Mouse (Mus musculus) MN1 (cell line): ENCODE results near the gene Pde4d.

Source experiments
- DNase-seq: peaks from one replicate; pipeline ENCODE4 v3.0.0-alpha.2; 2016; ENCODE audit warnings: low spot score

Gene Pde4d

DNA sequence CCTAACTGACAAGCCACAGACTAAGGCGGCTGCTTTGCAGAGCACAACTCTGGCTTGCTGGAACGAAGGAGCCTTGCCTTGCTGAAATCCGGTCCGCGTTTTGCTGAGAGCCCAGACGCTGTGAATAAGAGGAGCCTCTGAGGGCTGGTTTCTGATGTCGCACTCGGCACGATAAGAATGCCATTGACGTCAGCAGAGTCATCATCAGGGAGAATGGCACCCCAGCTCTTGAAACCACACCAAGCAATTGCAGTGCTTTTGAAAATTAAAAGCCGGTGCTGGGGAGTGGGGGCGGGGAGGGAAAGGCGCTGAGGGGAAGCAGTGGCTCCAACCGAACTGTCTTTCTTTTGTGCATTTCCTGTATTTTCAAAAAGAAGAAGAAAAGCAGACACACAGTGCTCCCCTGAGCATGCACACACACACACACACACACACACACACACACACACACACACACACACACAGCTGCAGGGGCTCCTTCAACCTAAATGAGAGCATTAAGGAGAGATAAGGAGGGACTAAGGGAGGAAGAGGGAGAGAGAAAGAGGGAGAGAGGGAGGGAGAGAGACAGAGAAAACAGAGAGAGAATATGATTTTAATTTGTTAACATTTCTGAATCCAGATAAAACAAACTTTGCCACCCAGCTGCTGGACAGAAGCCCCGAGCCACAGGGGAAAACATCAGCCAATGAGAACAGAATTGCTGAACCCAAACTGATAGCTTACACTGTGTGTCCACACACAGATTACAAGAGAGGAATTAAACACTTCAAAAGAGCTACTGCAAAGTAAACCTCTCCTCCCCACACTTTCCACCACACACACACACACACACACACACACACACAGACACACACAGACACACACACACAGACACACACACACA is 1372.9 kb downstream of the Pde4d start:
- DNase-seq, result peak; percentile 98

DNA sequence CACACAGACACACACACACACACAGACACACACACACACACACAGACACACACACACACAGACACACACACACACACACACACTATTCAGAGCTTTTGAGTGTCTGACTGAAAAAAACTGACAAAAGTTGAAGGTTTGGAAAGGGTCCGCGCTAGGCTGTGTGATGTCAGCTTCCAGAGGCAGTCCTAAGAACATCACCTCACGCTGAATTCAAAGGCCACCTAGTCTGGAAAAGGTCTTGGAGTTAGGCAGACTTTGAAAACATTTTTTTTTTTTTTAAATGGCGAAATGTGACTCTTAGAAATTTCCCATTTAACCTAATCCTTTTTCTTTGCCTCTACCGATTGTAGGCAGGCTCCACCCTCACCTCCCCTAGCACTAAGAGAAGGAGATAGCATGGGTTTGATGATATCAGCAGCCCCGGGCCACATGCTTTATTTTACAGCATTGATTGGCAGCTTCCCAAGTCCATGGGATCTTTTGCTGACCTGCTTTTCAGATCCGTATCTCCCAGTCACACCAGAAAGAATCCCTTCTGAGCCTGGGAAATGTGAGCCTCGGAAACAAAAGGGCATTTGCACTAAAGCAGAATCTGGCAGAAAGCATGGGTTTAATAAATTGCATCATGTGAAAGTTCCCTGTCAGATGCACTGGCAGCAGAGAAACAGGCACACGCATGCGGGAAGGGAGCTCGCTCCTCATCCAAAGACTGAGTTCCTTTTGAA is 1373.7 kb downstream of the Pde4d start:
- peak; percentile 90 for DNase-seq

DNA sequence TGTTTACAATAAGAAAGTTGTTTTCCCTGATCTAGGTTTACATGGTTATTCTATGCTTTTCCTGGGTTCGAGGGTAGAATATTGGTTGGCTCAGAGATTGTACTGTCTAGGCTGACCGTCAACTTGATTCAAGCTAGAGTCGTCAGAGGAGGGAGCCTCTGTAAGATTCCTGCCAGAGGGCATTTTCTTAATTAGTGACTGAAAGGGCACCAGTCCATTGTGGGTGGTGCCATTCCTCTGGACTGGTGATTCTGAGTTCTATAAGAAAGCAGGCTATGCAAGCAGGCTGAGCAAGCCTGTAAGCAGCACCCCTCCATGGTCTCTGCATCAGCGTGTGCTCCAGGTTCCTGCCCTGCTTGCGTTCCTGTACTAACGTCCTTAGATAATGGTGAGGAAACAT is 1376.1 kb downstream of the Pde4d start:
- no peak for DNase-seq

DNA sequence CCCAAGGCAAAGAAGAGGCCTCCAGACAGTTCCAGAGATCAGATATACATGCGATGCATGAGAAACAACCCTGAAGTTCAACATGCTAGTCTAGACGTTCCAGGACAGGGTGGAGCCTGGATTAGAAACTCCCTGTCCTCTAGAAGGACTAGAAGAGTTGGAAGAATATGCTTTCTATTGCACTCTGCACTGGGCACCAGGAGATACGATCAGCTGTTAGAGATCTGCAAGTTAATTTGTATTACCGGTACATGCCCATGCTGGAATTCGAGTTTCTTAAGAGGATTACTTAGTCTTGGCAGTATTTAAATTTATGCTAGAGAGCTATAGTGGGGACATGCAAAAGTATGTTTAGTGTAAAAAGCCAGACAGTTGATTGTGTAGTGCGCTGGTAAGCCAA is 1377.6 kb downstream of the Pde4d start:
- no peak for DNase-seq

DNA sequence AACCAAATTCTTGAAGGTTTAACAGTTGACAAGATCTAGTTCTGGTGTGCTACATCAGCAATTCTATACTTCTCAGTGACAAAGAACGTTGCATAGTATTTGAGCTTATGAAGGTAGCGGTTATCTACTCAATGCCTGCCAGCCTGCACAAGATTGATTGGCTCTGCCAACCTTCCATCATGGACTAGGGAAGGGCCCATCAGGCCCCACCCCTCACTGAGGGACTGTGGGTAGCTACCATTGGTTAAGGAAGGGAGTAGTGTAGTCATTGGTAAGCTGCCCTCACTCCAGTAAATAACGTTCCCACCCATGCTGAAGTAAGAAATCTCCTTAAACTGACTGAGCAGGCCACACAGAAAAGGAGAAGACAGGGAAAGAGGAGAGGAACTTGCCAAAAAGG is 1378.2 kb downstream of the Pde4d start:
- no peak for DNase-seq

DNA sequence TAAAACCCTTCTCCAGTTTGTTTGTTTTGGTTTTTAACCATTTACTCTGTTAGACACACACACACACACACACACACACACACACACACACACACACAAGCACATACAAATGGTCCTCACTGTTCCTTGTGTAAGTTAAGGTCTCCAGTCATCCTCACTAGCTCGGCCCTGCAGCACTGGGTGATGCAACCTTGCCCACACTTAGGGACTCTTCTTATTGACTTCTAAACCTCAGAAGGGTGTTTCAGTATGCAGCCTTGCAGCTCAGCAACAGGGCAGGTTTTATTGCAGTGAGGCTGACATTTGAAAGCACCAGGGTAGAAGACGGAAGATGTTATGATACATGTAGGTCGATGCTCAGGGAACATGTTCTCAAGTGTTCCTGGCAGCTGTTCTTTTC is 1379.7 kb downstream of the Pde4d start:
- peak; percentile 57 for DNase-seq

DNA sequence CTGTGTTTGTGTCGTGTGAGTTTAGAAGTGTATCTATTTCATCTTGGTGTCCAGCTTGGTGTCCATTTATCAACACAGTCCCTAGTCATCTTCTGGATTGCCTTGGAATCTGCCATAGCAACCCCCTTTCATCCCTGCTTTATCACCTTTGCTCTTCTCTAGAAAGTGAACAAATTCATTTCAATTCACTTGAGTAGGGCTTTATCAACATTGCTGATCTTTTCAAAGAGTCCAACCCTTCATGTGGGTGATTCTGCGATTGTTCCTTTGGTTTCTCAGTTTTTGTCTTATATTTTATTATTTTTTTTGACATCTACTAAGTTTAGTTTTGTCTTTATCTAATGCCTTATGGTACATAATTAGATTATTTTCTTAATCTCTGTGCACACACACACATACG is 1385.2 kb downstream of the Pde4d start:
- DNase-seq, result no peak

DNA sequence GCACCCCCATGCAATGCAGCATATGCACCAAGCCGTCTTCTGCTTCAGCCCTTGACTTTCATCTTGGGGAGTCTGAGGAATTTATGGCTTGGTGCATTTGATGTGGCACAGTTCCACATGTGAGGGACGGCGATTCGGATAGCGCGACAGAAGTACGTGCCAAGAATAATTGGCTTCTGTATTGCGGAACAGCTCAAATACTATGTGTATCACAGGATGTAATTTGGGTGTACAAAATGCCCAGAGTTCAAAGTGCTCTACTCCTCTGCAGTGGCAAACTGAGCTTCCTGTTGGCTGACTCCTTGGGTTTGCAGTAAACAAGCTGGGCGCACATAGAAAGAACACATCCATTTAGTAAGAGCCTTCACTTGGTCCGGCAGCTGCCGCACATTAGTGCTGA is 1387.7 kb downstream of the Pde4d start:
- no peak for DNase-seq

DNA sequence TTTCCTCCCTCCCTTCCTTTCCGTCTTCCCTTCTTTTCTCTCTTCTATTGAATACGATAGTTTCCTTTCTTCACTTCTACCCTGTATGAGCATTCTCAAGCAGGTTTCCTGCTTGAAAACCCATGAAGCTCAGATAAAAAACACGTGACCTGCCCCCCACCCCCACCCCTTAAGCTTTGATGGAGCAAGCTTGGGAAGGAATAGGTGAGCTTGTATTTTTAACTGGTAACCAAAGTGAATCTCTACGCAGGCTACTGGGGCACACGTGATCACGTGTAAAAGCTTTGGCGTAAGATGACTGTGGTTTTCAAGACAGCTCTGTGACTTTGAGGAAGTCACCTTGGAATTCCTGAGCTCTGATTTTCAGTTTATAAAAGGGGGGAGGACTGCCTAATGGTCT is 1388.2 kb downstream of the Pde4d start:
- no peak for DNase-seq

DNA sequence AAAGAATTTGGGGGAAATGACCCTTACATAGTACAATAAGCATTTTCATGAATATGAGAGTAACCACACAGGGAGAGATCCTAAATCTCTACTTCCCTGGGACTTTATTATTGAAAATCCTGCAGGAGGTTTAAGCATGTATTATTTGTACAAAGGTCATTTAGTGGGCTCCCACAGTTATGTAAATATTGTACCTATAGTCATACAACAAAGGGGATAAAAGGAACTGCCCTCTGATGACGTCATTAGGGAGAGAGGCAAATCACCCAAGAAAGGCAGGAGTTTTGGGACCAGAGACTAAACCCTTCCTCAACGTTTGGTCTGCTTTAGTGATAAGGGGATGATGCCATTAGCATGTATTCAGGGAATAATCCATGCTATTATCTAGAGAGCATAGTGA is 1390.5 kb downstream of the Pde4d start:
- DNase-seq, result no peak

DNA sequence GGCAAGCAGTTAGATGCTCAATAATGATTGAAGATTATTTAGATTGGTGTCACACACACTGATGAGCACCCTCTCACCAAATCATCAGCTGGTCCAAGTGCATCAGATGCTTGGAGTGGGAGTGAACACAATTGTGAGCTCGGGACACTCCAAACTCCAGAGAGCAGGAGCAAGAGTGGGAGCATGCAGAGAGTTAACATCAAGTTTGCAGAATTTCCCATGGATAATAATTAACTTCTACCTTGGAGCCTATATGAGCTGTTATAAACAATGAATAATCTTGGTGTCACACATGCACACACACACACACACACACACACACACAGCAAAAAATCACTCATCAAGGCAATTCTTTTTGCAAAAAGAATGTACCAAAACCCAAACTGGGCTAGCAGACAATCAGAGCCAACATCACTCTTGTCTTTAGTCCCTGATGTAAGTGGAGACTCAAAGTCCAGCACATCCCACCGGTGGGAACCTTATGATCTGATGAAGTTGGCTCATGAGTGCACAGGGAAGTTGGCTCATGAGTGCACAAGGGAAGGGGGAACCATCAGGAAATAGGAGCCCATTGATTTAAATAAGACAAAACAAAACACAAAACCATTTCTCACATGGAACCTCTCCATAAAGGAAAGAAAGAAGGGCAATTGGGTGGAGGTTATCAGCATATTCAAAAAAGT is 1391.5 kb downstream of the Pde4d start:
- DNase-seq, result no peak

DNA sequence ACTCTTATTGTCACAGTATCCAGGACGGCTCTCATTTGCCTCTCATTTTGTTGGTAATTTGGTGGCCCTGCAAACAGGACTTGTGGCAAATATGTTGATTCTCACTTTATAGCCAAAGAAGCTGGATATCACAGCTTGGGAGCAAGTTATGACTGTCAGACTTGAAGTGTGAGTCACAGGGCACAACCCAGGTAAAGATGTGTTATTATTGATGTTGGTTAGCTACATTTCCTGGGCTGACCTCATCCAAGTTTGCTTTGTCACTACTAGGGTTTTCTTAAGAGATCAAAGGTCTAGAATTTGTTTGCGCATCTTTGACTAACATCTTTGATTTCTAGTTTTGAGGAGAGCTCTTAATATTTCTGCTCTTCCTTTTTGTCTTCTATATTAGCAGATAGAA is 1393.2 kb downstream of the Pde4d start:
- DNase-seq, result no peak

DNA sequence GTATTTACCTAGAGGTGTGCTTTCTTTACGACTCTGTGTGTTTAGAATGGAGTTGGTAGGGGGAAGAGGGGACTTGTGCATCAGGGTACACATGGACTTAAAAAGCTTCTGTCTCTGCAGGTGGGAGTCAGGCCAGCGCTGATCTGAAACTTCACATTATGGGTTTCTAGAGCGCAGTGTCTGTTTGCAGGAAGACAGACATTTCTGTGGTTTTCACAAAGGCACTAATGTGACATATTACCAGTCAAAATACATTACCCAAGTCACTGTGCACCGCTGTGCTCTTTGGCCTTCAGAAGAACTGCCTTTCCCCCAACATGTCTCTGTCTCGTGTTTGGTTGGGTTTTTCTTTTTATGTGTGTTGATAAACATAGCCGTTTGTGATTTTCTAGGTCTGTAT is 1395.1 kb downstream of the Pde4d start:
- DNase-seq, result no peak

DNA sequence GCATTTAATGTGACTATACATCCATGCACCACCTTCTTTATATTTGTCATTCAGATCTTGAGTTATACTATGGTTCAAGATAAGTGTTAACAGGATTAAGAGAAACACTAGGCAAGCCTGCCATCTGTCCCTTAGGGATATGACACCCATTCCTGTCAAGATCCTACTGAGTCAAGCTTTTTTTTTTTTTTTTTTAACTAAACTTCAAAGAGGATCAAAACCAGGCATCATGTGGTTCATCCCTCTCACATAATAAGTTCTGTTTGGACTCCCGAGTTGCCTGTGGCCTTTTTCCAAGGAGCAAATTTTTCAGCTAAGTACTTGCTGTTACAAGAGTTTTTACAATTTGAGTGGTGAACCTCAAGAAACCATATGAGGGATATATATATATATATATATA is 1414.1 kb downstream of the Pde4d start:
- DNase-seq, result no peak

DNA sequence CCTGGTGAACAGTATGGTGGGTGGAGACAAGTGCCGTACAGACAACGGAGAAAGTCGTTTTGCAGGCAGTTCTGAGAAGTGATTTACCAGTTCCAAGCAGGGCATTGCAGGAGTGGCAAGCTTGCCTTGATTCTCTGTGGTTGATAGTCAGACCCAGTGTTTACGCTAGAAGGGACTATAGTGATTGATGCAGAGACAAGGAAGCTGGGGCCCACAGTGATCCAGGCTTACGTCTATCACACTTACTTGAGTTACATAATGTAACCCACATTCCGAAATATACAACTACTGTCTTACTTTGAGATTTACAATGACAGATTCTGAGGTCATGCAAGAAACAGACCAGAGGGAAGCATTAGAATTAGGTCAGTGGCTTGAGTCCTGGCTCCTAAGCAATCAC is 1414.6 kb downstream of the Pde4d start:
- DNase-seq, result no peak

DNA sequence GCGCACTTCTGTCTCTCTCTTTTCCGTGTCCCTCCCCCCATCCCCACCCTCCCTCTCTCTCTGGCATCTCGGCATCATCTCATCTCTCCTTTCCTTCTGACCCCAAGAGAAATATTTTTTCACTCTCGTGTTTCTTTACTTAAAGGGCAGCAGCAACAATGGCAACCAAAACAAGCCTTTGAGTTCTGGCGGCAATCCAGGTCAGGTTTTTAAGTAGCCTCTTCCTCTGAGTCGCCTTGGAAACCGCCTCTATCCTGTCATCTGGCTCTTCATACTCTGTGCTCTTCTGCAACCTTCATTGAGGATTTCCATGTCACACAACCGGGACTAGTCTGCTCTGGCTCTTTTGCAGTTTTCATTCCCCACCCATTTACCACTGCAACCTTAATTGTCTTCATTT is 1430.6 kb downstream of the Pde4d start:
- peak; percentile 50 for DNase-seq

DNA sequence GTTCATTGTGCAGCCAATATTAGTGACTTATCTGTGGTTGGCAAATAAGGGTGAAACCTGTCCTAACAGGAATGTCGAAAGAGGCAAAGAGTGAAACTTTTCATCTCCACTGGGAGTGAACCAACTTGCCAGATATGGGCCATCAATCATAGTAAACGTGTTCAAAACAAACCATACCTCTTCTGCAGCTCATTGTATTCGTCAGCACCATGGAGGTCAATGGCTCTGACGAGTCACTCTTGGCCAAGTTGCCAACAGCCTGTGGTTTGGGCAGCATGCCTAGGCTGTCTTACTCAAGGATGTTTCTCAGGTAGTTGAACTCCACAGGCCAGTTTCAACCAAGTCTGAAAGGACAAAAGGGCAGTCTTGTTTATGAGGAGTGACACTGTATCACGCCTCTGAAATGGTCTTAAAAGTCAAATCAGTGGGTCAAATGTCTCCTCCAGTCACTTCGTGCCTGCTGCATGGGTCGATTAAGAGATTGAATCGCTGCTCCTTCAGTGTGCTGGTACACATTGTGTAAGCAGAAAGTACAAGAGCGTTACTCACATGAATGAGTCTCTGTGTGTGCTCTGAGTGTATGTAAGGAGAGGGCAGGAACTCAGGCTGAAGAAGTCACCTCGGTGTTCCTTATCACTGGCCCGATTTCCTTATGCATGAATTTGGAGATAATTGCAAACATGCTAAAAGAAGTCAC is 1431.6 kb downstream of the Pde4d start:
- DNase-seq, result no peak

DNA sequence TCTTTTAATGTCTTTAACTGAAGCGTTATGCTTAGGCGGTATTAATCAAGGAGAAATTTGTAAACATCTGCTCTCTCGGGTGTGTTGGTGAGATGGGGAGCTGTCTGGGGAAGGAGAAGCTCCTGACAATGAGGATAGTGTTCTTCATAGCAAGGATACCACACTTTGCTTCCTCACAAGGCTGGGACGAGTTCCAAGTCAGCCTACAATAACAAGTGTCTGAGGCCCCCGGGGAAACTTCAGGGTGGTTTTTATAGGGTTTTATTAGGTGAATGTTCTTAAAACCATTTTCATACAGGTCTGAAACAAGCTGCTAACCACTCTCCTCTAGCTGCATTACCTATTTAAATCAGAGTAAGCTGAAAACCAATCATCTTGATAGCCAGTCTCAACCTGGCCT is 1433.9 kb downstream of the Pde4d start:
- DNase-seq, result no peak

DNA sequence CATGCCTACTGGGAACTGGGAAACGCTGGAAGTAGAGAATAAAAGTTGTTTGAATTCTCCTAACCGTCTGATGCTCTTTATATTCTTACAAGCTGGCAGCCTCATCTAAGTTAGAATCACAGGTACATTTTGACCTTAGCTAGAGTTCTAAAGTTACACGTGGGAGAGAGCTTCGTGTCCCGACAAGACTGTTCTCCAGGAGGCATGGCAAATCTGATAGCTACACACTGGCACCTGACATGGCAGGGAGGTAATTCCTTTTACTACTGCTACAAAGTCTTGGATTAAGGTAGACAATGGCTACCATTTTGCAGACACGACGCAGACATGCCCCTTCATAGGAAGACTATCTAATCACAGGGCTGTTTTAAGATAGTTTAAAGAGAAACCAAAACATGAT is 1435.1 kb downstream of the Pde4d start:
- DNase-seq, result no peak

DNA sequence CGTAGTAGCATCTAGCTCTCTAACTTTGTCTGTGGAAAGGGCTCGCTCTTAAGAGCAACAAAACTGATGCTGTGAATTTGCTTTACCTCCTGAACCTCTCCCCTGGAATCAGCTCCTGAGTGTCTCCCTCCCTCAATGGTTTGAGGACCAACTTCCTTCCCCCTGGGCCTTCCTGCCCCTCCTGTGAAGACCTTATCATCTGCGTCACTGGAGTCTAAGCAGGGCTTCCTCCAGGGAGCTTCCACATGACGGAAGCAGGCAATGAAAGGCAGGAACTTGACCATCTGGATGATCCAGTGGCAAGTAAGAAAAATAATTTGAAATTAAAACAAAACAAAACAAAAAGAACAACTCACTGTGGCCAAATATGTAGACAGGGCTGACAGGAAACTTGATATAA is 1438.5 kb downstream of the Pde4d start:
- no peak for DNase-seq

DNA sequence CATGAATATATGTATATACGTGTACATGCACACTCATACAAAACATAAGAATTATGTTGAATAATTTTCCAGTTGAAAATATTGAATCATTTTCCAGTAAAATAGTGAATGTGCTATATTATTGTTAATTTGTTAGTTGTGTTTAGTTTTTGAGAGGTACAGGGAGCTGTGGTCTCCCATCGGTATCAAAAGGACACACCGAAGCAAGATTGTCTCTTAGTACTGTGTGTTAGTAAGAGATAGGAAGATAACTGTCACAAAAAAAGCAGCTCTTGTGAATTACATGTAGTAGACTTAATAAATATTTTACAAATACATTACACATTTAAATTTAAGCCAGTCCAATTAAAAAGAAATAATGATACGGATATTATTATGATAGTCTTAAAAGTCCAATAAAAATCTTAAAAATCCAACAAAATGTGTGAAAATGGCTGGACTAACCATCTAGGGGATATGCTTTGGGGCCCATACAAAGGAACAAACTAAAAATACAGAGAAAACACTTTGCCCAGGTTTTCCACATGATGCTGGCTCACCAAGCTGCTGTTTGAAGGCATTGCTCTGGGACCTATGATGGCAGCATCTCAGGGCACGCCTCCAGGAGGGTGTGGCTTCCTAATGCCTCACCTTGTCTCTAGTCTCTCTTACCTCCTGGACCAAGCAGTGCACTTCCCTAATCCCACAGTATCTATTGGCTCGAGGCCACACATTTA is 1441.6 kb downstream of the Pde4d start:
- no peak for DNase-seq

DNA sequence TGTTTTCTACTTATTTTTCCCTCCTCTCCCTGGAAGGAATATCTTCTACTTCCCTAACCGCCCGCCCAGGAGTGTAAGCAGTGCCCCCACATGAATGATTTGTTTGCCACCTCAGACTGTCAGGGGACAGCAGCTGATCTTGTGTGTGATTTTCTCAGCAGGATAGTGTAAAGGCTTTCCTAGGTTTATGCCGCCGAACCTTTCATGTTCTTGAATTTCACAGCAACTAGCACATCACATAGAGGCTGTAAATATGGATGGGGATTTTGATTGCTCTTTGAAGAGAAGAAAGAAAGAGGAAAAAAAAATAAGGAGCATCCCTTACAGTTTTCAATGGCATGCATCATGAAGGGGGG is 1442.1 kb downstream of the Pde4d start:
- no peak for DNase-seq
